Mouse (Mus musculus) CH12.LX (cell line): Measurements from ENCODE around the gene Vldlr.

Source experiments
- CHD2 ChIP-seq: IDR thresholded peaks from 2 replicates; pipeline ENCODE4 v1.6.1; 2011; ENCODE audit warnings: low read length, improper control_type of control experiment
- CTCF ChIP-seq, 2 experiments: IDR thresholded peaks in 1 of 2; conservative IDR thresholded peaks in 1 of 2; 2 replicates each; pipeline ENCODE4 v1.5.1; 2011 to 2012; ENCODE audit warnings: low read depth in 2 of 2, low read length in 2 of 2, improper control_type of control experiment in 1 of 2, inconsistent platforms in 1 of 2, mild to moderate bottlenecking in 1 of 2, moderate library complexity in 1 of 2
- EP300 ChIP-seq: IDR thresholded peaks from 2 replicates; pipeline ENCODE4 v1.6.1; 2011; ENCODE audit warnings: low read length, improper control_type of control experiment
- JUN ChIP-seq: IDR thresholded peaks from 2 replicates; pipeline ENCODE4 v1.6.1; 2011; ENCODE audit warnings: low read depth, mild to moderate bottlenecking, low read length, improper control_type of control experiment, moderate library complexity; ENCODE audit not compliant: insufficient read depth
- MXI1 ChIP-seq: IDR thresholded peaks from 2 replicates; pipeline ENCODE4 v1.6.1; 2011; ENCODE audit warnings: mild to moderate bottlenecking, low read depth, low read length, improper control_type of control experiment
- NELFE ChIP-seq: IDR thresholded peaks from 2 replicates; pipeline ENCODE4 v1.6.1; 2011; ENCODE audit warnings: low read depth, low read length, improper control_type of control experiment
- POLR2A ChIP-seq: IDR thresholded peaks from 2 replicates; pipeline ENCODE4 v1.6.1; 2011; ENCODE audit warnings: low read depth, mild to moderate bottlenecking, improper control_type of control experiment, low read length
- RAD21 ChIP-seq: IDR thresholded peaks from 2 replicates; pipeline ENCODE4 v1.6.1; 2011; ENCODE audit warnings: low read depth, mild to moderate bottlenecking, low read length, improper control_type of control experiment, moderate library complexity
- SMC3 ChIP-seq: IDR thresholded peaks from 2 replicates; pipeline ENCODE4 v1.6.1; 2011; ENCODE audit warnings: low read depth, low read length, improper control_type of control experiment
- UBTF ChIP-seq: IDR thresholded peaks from 2 replicates; pipeline ENCODE4 v1.6.1; 2012; ENCODE audit warnings: low read depth, mild to moderate bottlenecking, inconsistent platforms, low read length, improper control_type of control experiment, moderate library complexity
- USF1 ChIP-seq: IDR thresholded peaks from 2 replicates; pipeline ENCODE4 v1.6.1; 2014; ENCODE audit warnings: low read depth, mild to moderate bottlenecking, inconsistent platforms, low read length, improper control_type of control experiment
- ZNF384 ChIP-seq: IDR thresholded peaks from 2 replicates; pipeline ENCODE4 v1.6.1; 2012; ENCODE audit warnings: low read depth, low read length, improper control_type of control experiment, inconsistent platforms

DNA sequence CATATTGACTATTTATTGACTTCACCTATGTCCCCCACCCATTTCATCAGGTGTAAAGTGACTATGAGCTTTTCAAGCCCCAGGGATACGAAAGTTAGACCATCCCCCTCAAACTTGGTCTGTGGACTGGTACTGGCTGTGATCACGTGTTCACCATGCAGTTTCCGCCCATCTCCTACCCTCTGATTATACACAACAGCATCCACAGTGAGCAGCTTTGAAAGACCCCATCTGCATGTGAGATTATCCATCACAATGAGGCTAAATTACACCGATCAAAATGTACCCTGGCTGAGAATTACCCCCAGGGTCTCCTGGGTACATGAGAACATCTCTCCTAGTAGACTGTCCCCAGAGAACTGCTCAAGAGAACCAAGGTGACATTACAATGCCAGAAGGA, 688 bp upstream of the Vldlr start:
- TF ChIP-seq POLR2A: no peak
- no peak for TF ChIP-seq UBTF
- no peak for TF ChIP-seq EP300
- no peak for TF ChIP-seq CTCF (conservative IDR thresholded peaks at IDR 0.05 in 1 of 2, IDR thresholded peaks at IDR 0.05 in 1 of 2; ENCODE audit: low read depth in 2 of 2, low read length in 2 of 2)
- no peak for TF ChIP-seq SMC3
- TF ChIP-seq NELFE: no peak
- no peak for TF ChIP-seq ZNF384
- no peak for TF ChIP-seq CHD2
- TF ChIP-seq MXI1: no peak
- no peak for TF ChIP-seq RAD21
- TF ChIP-seq USF1: no peak
- TF ChIP-seq JUN: no peak
